Mouse (Mus musculus) embryonic facial prominence, embryonic 12.5 days (tissue): Measurements from ENCODE around the gene Sulf2. TPM values are rescaled to one million over a fixed set of nuclear protein-coding genes. Genes with fewer than 3 reads are reported as not detected.
"Not testable (repeated sequence)": the region's sequence is repeated elsewhere in the genome, so short reads cannot be mapped to it uniquely, and the experiment has no call there.

Source experiments
- ATAC-seq: fragments of 200-750 bp; cut with Nextera tagmentation; 2 replicates; pipeline ENCODE4 v1.8.0; 2017; ENCODE audit not compliant: insufficient number of reproducible peaks, insufficient read depth, low FRiP score, low TSS enrichment
- H3K27ac ChIP-seq: fragments of 300-500 bp; sonication (generic); 2 replicates; pipeline ENCODE4 v1.5.1; 2016; ENCODE audit warnings: mild to moderate bottlenecking
- H3K27me3 ChIP-seq: fragments of 300-500 bp; sonication (generic); 2 replicates; pipeline ENCODE4 v1.6.1; 2016; ENCODE audit warnings: mild to moderate bottlenecking, moderate library complexity
- H3K36me3 ChIP-seq: fragments of 300-500 bp; sonication (generic); 2 replicates; pipeline ENCODE4 v1.6.1; 2016; ENCODE audit warnings: mild to moderate bottlenecking
- H3K4me1 ChIP-seq: fragments of 300-500 bp; sonication (generic); 2 replicates; pipeline ENCODE4 v1.6.1; 2016
- H3K4me2 ChIP-seq: fragments of 300-500 bp; sonication (generic); replicated peaks from 2 replicates; pipeline ENCODE4 v1.6.1; 2016; ENCODE audit warnings: mild to moderate bottlenecking, moderate library complexity
- H3K4me3 ChIP-seq: fragments of 300-500 bp; sonication (generic); 2 replicates; pipeline ENCODE4 v1.5.1; 2016; ENCODE audit warnings: mild to moderate bottlenecking
- H3K9ac ChIP-seq: fragments of 300-500 bp; sonication (generic); 2 replicates; pipeline ENCODE4 v1.6.1; 2016; ENCODE audit warnings: mild to moderate bottlenecking, moderate library complexity
- H3K9me3 ChIP-seq: fragments of 300-500 bp; sonication (generic); 2 replicates; pipeline ENCODE4 v1.6.1; 2016; ENCODE audit warnings: mild to moderate bottlenecking, moderate library complexity
- WGBS: fragments of 180-500 bp; shearing (Covaris S2); methylation state at CpG from one replicate; pipeline ENCODE4 v1.1.7; 2016; 5-methylcytosine and 5-hydroxymethylcytosine counted together
- polyA plus RNA-seq: library from polyadenylated mRNA; unstranded; fragments of >200 nt; fragmentation: Nextera tagmentation; extraction: Ambion mirVana; gene quantifications from 2 replicates; pipeline ENCODE4 v1.2.1, GENCODE M21; 2016

Sulf2 gene
- polyA plus RNA-seq, 1 experiment from 2014 or later: 229 TPM

DNA sequence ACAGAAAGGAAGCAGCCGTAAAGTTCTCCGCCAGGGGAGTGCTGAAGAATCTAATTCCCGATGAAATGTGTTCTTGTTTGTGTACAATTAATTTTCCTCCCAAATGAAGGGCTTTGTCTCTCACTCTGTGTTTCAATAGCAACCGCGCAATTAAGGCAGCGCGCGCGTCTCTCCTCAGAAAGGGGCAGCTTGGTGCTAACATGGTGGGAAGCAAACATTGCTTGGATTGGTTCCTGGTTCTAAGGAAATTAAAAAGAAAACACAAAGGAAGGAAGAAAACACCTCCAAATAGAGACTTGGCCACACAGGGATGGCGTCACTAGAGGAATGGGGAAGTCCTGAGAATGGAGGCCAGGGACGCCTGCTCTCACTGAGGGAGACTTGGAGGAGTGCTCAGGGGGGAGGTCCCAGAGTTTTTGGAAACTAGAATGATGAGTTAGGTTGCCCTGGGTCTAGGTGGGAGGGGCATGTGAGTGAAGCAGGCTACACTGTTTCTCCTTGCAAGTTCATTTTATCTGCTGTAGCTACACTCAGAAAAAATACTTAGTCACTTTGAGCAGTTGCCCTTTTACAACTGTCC lies 32.5 kb upstream of the Sulf2 start:
- WGBS: 86% methylated on average over 8 of the region's 11 CpGs
- H3K9ac ChIP-seq, H3K27me3 ChIP-seq, H3K36me3 ChIP-seq, ATAC-seq, H3K4me2 ChIP-seq, H3K27ac ChIP-seq, H3K9me3 ChIP-seq, H3K4me3 ChIP-seq: not testable (repeated sequence)
- H3K4me1 ChIP-seq: peaks cover 35% of the 10 kb centered on the region

GRCm38 (mm10) chr2:166187319-166187718 lies 31.9 kb upstream of the Sulf2 start:
- ATAC-seq, H3K9me3 ChIP-seq, H3K27me3 ChIP-seq, H3K4me2 ChIP-seq, H3K36me3 ChIP-seq, H3K9ac ChIP-seq, H3K4me3 ChIP-seq: not testable (repeated sequence)
- Histone ChIP-seq H3K27ac (peak overlapping the region; percentile 57; the same call in 1 of the 2 replicates), H3K4me1 (peaks cover 35% of the 10 kb centered on the region)
- WGBS: 53% methylated on average over 8 of the region's 8 CpGs

DNA sequence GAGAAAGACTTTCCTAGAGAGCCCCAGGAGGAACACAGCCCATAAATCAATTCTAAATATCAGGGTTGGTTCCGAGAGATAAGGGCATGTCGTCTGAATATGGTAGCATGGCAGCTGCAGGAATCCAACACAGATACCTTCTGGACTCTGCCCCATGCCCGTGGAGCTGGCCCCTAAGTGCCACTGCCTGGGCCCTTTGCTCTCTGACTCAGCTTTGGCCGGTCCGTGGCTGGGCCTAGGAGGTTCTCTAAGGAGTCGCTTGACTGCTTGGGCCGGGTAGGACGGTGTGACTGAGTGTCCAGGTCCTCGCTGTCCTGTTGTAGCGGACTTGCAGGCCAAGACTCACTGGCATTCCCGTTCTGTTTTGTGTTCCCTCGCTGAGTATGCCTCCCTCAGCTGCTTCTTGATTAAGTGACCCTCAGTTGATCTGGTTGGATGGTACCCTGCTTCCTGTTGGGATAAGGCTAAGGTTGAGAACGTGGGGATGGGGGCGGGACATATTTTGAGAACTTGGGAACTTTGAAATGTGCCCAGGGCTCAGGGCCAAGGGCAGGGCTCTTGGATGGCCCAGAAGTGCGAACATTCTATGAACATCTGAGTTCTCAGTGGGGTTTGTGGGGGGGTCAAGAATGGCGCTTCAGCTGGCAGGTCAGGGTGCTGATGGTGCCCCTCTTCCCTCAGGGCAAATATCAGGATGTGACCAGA lies 30.9 kb upstream of the Sulf2 start:
- H3K4me2 ChIP-seq: no peak overlapping the region
- WGBS: 83% methylated on average over 16 of the region's 16 CpGs
- peak overlapping the region; percentile 57; the same call in 1 of the 2 replicates for H3K27ac ChIP-seq
- no peak for ATAC-seq
- no peaks in the 10 kb centered on the region for H3K36me3 ChIP-seq
- H3K9ac ChIP-seq: no peak overlapping the region
- H3K9me3 ChIP-seq: no peaks in the 10 kb centered on the region
- peaks cover 36% of the 10 kb centered on the region for H3K4me1 ChIP-seq
- no peaks in the 10 kb centered on the region for H3K27me3 ChIP-seq
- H3K4me3 ChIP-seq: no peak overlapping the region

GRCm38 (mm10) chr2:166185768-166186167 lies 30.3 kb upstream of the Sulf2 start:
- no peak for ATAC-seq
- peaks cover 36% of the 10 kb centered on the region for H3K4me1 ChIP-seq
- H3K4me3 ChIP-seq: no peak overlapping the region
- no peak overlapping the region for H3K4me2 ChIP-seq
- 91% methylated on average over 6 of the region's 6 CpGs for WGBS
- H3K36me3 ChIP-seq: no peaks in the 10 kb centered on the region
- H3K27me3 ChIP-seq: no peaks in the 10 kb centered on the region
- H3K27ac ChIP-seq: no peak overlapping the region
- no peaks in the 10 kb centered on the region for H3K9me3 ChIP-seq
- H3K9ac ChIP-seq: no peak overlapping the region

- H3K4me1 ChIP-seq: peaks cover 37% of the 10 kb centered on the region
- 62% methylated on average over 6 of the region's 6 CpGs for WGBS
- no peak overlapping the region for H3K9ac ChIP-seq
Measured at GRCm38 (mm10) chr2:166184417-166184816, 29.0 kb upstream of the Sulf2 start.

DNA sequence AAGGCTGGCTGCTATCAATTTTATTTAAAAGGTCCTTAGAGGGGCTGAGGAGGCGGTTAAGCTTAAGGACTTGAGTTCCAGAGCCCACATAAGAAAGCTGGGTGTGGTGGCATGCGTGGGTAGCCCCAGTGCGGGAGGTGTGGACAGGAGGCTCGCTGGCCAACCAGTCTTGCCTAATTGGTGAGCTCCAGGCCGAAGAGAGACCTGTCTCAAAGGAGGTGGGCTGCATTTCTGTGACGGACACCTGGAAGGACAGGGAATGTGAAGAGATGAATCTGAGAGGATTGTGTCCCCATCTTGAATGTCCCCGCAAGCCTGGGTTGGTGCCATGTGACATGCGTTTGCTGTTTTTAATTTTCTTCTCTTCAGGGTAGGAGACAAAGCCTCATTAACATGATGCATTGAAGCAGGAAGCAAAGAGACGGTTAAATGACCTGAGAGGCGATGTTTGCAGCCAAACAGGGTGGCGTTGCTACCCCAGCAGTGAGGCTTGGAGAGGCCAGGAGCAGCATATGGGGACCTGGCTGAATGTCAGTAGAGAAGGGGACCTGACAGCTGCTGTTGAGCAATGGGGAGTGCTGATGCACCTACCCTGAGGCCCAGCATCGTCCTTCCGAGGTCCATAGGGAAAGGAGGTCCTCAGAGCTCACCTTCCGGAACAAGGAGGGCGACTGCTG lies 26.7 kb upstream of the Sulf2 start:
- Histone ChIP-seq H3K9me3 (no peaks in the 10 kb centered on the region), H3K4me2 (no peak overlapping the region), H3K4me1 (peaks cover 48% of the 10 kb centered on the region), H3K9ac (no peak overlapping the region), H3K27me3 (no peaks in the 10 kb centered on the region), H3K36me3 (no peaks in the 10 kb centered on the region), H3K27ac (peak overlapping the region; percentile 99), H3K4me3 (no peak overlapping the region)
- ATAC-seq: no peak
- 78% methylated on average over 15 of the region's 15 CpGs for WGBS

More at GRCm38 (mm10) chr2:166184417-166184816, 29.0 kb upstream of the Sulf2 start:
- Histone ChIP-seq H3K4me2 (no peak overlapping the region), H3K9me3 (no peaks in the 10 kb centered on the region), H3K27me3 (no peaks in the 10 kb centered on the region), H3K27ac (no peak overlapping the region), H3K36me3 (no peaks in the 10 kb centered on the region), H3K4me3 (no peak overlapping the region)
- ATAC-seq: no peak

DNA sequence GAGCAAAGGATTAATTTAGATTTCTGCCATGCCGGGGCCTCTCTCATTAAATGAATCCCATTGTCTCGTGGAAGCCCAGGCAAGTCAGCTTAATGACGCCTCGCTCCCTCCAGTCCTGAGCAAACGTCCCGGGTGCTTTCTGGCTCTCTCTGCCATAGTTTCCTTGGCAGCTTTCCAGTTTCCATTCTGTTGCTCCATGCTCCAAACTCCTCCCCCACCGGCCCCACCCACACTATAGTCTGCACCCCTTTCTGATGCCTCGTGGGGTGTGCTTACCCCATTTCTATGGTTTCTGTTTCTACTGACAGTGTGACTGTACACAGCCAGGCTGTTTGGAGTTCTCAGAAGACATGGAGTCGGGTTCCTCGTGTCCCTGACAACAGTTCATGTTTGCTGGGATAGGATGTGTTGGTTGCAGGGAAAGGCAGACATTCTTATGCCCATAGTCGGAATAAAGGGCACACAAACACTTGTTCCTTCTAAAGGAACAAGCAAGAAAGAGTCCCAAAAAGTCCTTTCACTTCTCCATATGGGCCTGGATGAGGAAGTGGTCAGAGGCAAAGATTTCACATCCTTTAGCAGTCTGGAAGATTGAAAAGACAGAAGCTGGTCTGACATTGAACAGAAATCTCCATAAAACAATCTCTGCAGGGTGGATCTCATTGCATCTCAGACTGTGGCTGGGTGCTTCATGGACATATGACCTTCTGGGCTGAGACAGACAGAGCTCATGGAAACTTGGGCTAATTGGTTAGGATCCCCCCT lies 25.5 kb upstream of the Sulf2 start:
- 13% methylated on average over 11 of the region's 11 CpGs for WGBS
- no peaks in the 10 kb centered on the region for H3K36me3 ChIP-seq
- no peaks in the 10 kb centered on the region for H3K9me3 ChIP-seq
- peaks cover 50% of the 10 kb centered on the region for H3K4me1 ChIP-seq
- peak overlapping the region; percentile 26 for H3K4me2 ChIP-seq
- 0 out of 2 replicates have a peak overlapping the region, but pooled peaks have one; percentile 19 for H3K9ac ChIP-seq
- no peaks in the 10 kb centered on the region for H3K27me3 ChIP-seq
- H3K27ac ChIP-seq: peak overlapping the region; percentile 99
- peak; percentile 69 for ATAC-seq
- no peak overlapping the region for H3K4me3 ChIP-seq

- H3K9ac ChIP-seq: peak overlapping the region; percentile 19; the same call in 1 of the 2 replicates
- 6% methylated on average over 5 of the region's 5 CpGs for WGBS
- peak overlapping the region; percentile 99 for H3K27ac ChIP-seq
- no peaks in the 10 kb centered on the region for H3K36me3 ChIP-seq
- H3K4me2 ChIP-seq: peak overlapping the region; percentile 26
- H3K9me3 ChIP-seq: no peaks in the 10 kb centered on the region
- peak; percentile 50 for ATAC-seq
- H3K4me1 ChIP-seq: peaks cover 57% of the 10 kb centered on the region
- no peaks in the 10 kb centered on the region for H3K27me3 ChIP-seq
- H3K4me3 ChIP-seq: no peak overlapping the region
Measured at GRCm38 (mm10) chr2:166180136-166180649, 24.7 kb upstream of the Sulf2 start.

GRCm38 (mm10) chr2:166179457-166180101 lies 24.1 kb upstream of the Sulf2 start:
- H3K9me3 ChIP-seq: no peaks in the 10 kb centered on the region
- H3K27me3 ChIP-seq: no peaks in the 10 kb centered on the region
- no peaks in the 10 kb centered on the region for H3K36me3 ChIP-seq
- H3K4me3 ChIP-seq: no peak overlapping the region
- 16% methylated on average over 4 of the region's 4 CpGs for WGBS
- peak; percentile 42 for ATAC-seq
- no peak overlapping the region for H3K9ac ChIP-seq
- H3K4me2 ChIP-seq: peak overlapping the region; percentile 26; the same call in 1 of the 2 replicates
- peaks cover 57% of the 10 kb centered on the region for H3K4me1 ChIP-seq
- peak overlapping the region; percentile 99 for H3K27ac ChIP-seq

DNA sequence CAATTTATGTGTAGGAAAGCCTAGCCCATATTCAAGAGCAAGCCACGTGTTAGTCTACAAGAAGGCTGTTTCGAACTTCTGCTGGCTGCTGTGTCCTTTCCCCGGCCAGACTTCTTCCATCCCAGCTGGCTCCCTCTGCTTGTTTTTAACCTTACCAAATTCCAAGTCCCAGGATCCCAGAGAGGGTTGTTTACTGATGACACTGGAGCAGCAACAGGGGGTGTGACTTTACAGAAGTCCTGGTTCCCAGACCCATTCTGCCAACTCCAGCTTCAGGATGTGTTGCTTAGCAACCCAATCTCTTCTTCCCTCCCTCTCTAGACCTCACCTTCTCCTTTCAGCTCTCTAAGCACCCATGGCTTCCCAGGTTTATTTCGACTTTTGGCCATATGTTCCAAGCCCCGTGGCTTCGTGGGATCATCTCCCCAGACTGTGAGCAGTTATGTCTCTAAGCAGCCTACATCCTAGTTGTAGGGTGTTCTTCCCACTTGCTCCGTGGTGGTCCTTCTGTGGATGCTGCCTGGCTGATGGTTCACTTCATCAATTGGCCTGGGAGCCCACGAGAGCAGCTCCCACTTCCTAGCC lies 20.2 kb upstream of the Sulf2 start:
- H3K4me2 ChIP-seq: no peak overlapping the region
- H3K4me1 ChIP-seq: peaks cover 64% of the 10 kb centered on the region
- no peaks in the 10 kb centered on the region for H3K36me3 ChIP-seq
- H3K9ac ChIP-seq: no peak overlapping the region
- 53% methylated on average over 8 of the region's 8 CpGs for WGBS
- no peaks in the 10 kb centered on the region for H3K27me3 ChIP-seq
- no peaks in the 10 kb centered on the region for H3K9me3 ChIP-seq
- no peak for ATAC-seq
- H3K27ac ChIP-seq: peak overlapping the region; percentile 89
- no peak overlapping the region for H3K4me3 ChIP-seq
